Mouse (Mus musculus): ENCODE results near the gene Slc25a30. TPM values are rescaled to one million over a fixed set of nuclear protein-coding genes. Genes with fewer than 3 reads are reported as not detected.

Gene Slc25a30
- total and polyA plus RNA-seq, 3 experiments, result 9.6 to 18.2 (median 17.0) TPM

GRCm38 (mm10) chr14:75735597-75735996 lies 51.2 kb downstream of the Slc25a30 start:
- H3K79me2 ChIP-seq (replicated peaks; ENCODE audit: control insufficient read depth, extremely low read depth, insufficient read depth, poor library complexity, severe bottlenecking), result no peaks in the 10 kb centered on the region; the same call in 1 of the 2 replicates
- dilution Hi-C loops (cut with MboI; ENCODE audit: extremely low pct_ligation_motif_present, extremely low pct_unique_long_range_greater_than_20kb, low sequenced_read_pairs) (no loop called here), in situ Hi-C loops (cut with MboI; ENCODE audit: low pct_ligation_motif_present, low pct_unique_long_range_greater_than_20kb, low sequenced_read_pairs) (no loop called here)
- TF ChIP-seq KAT2A (IDR thresholded peaks at IDR 0.05; ENCODE audit: insufficient replicate concordance, low read length) (no peak), ZC3H11A (IDR thresholded peaks at IDR 0.05; ENCODE audit: low read depth, low read length) (no peak), SIN3A (IDR thresholded peaks at IDR 0.05; ENCODE audit: low read length) (no peak), POLR2A (IDR thresholded peaks at IDR 0.05; ENCODE audit: low read depth, low read length) (no peak), MAX (IDR thresholded peaks at IDR 0.05; ENCODE audit: low read length) (no peak), GABPA (IDR thresholded peaks at IDR 0.05; ENCODE audit: insufficient replicate concordance, low read depth, low read length) (no peak)
- no peak for DNase-seq (ENCODE audit: extremely low read depth)
- no peak overlapping the region for H3K9ac ChIP-seq (ENCODE audit: insufficient read depth, low read depth)
- no peak overlapping the region for H3K4me2 ChIP-seq (ENCODE audit: insufficient read depth, low read depth, poor library complexity, severe bottlenecking)
- no peaks in the 10 kb centered on the region for H3K27me3 ChIP-seq (replicated peaks)
- H3K36me3 ChIP-seq (replicated peaks in 1 of 2; ENCODE audit: control insufficient read depth in 1 of 2, insufficient read depth in 1 of 2, low read length in 1 of 2), result peaks cover 50 to 90% of the 10 kb centered on the region in 2 experiments
- H3K9me3 ChIP-seq (replicated peaks; ENCODE audit: low read length), result no peaks in the 10 kb centered on the region
- H3K4me3 ChIP-seq (replicated peaks in 1 of 3; ENCODE audit: low read depth in 2 of 3, low read length in 2 of 3, poor library complexity in 1 of 3), result no peak overlapping the region
- H3K27ac ChIP-seq (ENCODE audit: insufficient read depth, low read depth), result no peak overlapping the region
- no peaks in the 10 kb centered on the region for H3K4me1 ChIP-seq (ENCODE audit: control insufficient read depth in 1 of 2, insufficient read depth in 2 of 2)

GRCm38 (mm10) chr14:75732631-75733030 lies 54.2 kb downstream of the Slc25a30 start:
- Histone ChIP-seq H3K79me2 (replicated peaks; ENCODE audit: control insufficient read depth, extremely low read depth, insufficient read depth, poor library complexity, severe bottlenecking) (no peaks in the 10 kb centered on the region), H3K4me3 (replicated peaks in 1 of 3; ENCODE audit: low read depth in 2 of 3, low read length in 2 of 3, poor library complexity in 1 of 3) (no peak overlapping the region), H3K27me3 (replicated peaks) (no peaks in the 10 kb centered on the region), H3K27ac (ENCODE audit: insufficient read depth, low read depth) (no peak overlapping the region), H3K4me1 (ENCODE audit: control insufficient read depth in 1 of 2, insufficient read depth in 2 of 2) (no peaks in the 10 kb centered on the region), H3K36me3 (replicated peaks in 1 of 2; ENCODE audit: control insufficient read depth in 1 of 2, insufficient read depth in 1 of 2, low read length in 1 of 2) (peaks cover 50 to 93% of the 10 kb centered on the region in 2 experiments), H3K9ac (ENCODE audit: insufficient read depth, low read depth) (no peak overlapping the region), H3K9me3 (replicated peaks; ENCODE audit: low read length) (no peaks in the 10 kb centered on the region), H3K4me2 (ENCODE audit: insufficient read depth, low read depth, poor library complexity, severe bottlenecking) (no peak overlapping the region)
- in situ Hi-C loops (cut with MboI; ENCODE audit: low pct_ligation_motif_present, low pct_unique_long_range_greater_than_20kb, low sequenced_read_pairs) (no loop called here), dilution Hi-C loops (cut with MboI; ENCODE audit: extremely low pct_ligation_motif_present, extremely low pct_unique_long_range_greater_than_20kb, low sequenced_read_pairs) (no loop called here)
- TF ChIP-seq MAX (IDR thresholded peaks at IDR 0.05; ENCODE audit: low read length) (no peak), ZKSCAN1 (IDR thresholded peaks at IDR 0.05; ENCODE audit: borderline replicate concordance, low read depth, low read length) (no peak), JUN (IDR thresholded peaks at IDR 0.05; ENCODE audit: insufficient read depth, low read depth, low read length) (no peak), ETS1 (conservative IDR thresholded peaks at IDR 0.05; ENCODE audit: low read depth, low read length) (no peak), EP300 (IDR thresholded peaks at IDR 0.05; ENCODE audit: low read length) (no peak), ELF1 (IDR thresholded peaks at IDR 0.05; ENCODE audit: low read depth, low read length) (no peak), SIN3A (IDR thresholded peaks at IDR 0.05; ENCODE audit: low read length) (no peak), BHLHE40 (IDR thresholded peaks at IDR 0.05; ENCODE audit: low read depth, low read length) (no peak), MEF2A (IDR thresholded peaks at IDR 0.05; ENCODE audit: borderline replicate concordance, low read depth, low read length) (no peak), TBP (conservative IDR thresholded peaks at IDR 0.05; ENCODE audit: low read depth, low read length) (no peak), NELFE (IDR thresholded peaks at IDR 0.05; ENCODE audit: low read depth, low read length) (no peak), ZNF384 (IDR thresholded peaks at IDR 0.05; ENCODE audit: low read depth, low read length) (no peak), USF1 (IDR thresholded peaks at IDR 0.05; ENCODE audit: low read depth, low read length) (no peak), SMC3 (IDR thresholded peaks at IDR 0.05; ENCODE audit: low read depth, low read length) (no peak), IRF4 (IDR thresholded peaks at IDR 0.05; ENCODE audit: low read depth, low read length) (no peak), GABPA (IDR thresholded peaks at IDR 0.05; ENCODE audit: insufficient replicate concordance, low read depth, low read length) (no peak), MAZ (IDR thresholded peaks at IDR 0.05; ENCODE audit: low read depth, low read length) (no peak), POLR2AphosphoS2 (IDR thresholded peaks at IDR 0.05; ENCODE audit: low read depth, low read length) (no peak)
- DNase-seq (ENCODE audit: extremely low read depth), result no peak
